Mouse (Mus musculus): ENCODE data around the gene Dcp1b.

GRCm38 (mm10) chr6:119213375-119213774, 38.3 kb downstream of the Dcp1b start:
- TF ChIP-seq POLR2A (IDR thresholded peaks at IDR 0.05; ENCODE audit: low read depth, low read length) = no peak
- no peak for TF ChIP-seq CTCF (IDR thresholded peaks at IDR 0.05; ENCODE audit: extremely low read depth, insufficient read length, insufficient replicate concordance, low read depth, low read length)
